Mouse (Mus musculus) kidney, postnatal 0 days (tissue): ENCODE results near the gene Bola3. TPM values are rescaled to one million over a fixed set of nuclear protein-coding genes. Genes with fewer than 3 reads are reported as not detected.

Experiments
- ATAC-seq: fragments of 200-750 bp; cut with Nextera tagmentation; replicated peaks from 2 replicates; pipeline ENCODE4 v1.8.0; 2017; ENCODE audit warnings: low read depth, moderate number of reproducible peaks, moderate TSS enrichment, moderate library complexity; ENCODE audit not compliant: low FRiP score
- DNase-seq: peaks from one replicate; pipeline ENCODE4 v3.0.0-alpha.2; 2016; ENCODE audit warnings: low spot score
- H3K27ac ChIP-seq: fragments of 300-500 bp; sonication (generic); 2 replicates; pipeline ENCODE4 v1.5.1; 2014; ENCODE audit warnings: mild to moderate bottlenecking
- H3K27me3 ChIP-seq: fragments of 300-500 bp; sonication (generic); 2 replicates; pipeline ENCODE4 v1.6.1; 2014; ENCODE audit warnings: low read length, mixed read lengths; ENCODE audit not compliant: insufficient read depth
- H3K36me3 ChIP-seq: fragments of 300-500 bp; sonication (generic); 2 replicates; pipeline ENCODE4 v1.6.1; 2014; ENCODE audit warnings: low read length, mixed read lengths; ENCODE audit not compliant: insufficient read depth
- H3K4me1 ChIP-seq: fragments of 300-500 bp; sonication (generic); replicated peaks from 2 replicates; pipeline ENCODE4 v1.6.1; 2014; ENCODE audit warnings: antibody characterized with exemption, low read length, mixed read lengths; ENCODE audit not compliant: insufficient read depth
- H3K4me2 ChIP-seq: fragments of 300-500 bp; sonication (generic); 2 replicates; pipeline ENCODE4 v1.6.1; 2014; ENCODE audit warnings: mild to moderate bottlenecking, low read length, moderate library complexity, mixed read lengths
- H3K4me3 ChIP-seq: fragments of 300-500 bp; sonication (generic); replicated peaks from 2 replicates; pipeline ENCODE4 v1.5.1; 2014; ENCODE audit warnings: low read depth, low read length
- H3K9ac ChIP-seq: fragments of 300-500 bp; sonication (generic); 2 replicates; pipeline ENCODE4 v1.6.1; 2014; ENCODE audit warnings: low read depth, low read length
- H3K9me3 ChIP-seq: fragments of 300-500 bp; sonication (generic); replicated peaks from 2 replicates; pipeline ENCODE4 v1.6.1; 2016; ENCODE audit warnings: low read length, inconsistent platforms, mixed read lengths
- CTCF ChIP-seq: IDR thresholded peaks from 2 replicates; pipeline ENCODE4 v1.5.1; 2016; ENCODE audit warnings: antibody characterized with exemption, low read depth, mild to moderate bottlenecking, moderate library complexity
- WGBS: fragments of 180-500 bp; shearing (Covaris S2); extraction: QIAGEN DNeasy Blood & Tissue Kit; methylation state at CpG from one replicate; pipeline ENCODE4 v1.1.7; 2014; 5-methylcytosine and 5-hydroxymethylcytosine counted together
- polyA plus RNA-seq: library from polyadenylated mRNA; unstranded; fragments of >200 nt; fragmentation: Nextera tagmentation; extraction: Ambion mirVana; gene quantifications from 2 replicates; pipeline ENCODE4 v1.2.1, GENCODE M21; 2015

Bola3 gene
- polyA plus RNA-seq, 1 experiment from 2014 or later, result 242 TPM

DNA sequence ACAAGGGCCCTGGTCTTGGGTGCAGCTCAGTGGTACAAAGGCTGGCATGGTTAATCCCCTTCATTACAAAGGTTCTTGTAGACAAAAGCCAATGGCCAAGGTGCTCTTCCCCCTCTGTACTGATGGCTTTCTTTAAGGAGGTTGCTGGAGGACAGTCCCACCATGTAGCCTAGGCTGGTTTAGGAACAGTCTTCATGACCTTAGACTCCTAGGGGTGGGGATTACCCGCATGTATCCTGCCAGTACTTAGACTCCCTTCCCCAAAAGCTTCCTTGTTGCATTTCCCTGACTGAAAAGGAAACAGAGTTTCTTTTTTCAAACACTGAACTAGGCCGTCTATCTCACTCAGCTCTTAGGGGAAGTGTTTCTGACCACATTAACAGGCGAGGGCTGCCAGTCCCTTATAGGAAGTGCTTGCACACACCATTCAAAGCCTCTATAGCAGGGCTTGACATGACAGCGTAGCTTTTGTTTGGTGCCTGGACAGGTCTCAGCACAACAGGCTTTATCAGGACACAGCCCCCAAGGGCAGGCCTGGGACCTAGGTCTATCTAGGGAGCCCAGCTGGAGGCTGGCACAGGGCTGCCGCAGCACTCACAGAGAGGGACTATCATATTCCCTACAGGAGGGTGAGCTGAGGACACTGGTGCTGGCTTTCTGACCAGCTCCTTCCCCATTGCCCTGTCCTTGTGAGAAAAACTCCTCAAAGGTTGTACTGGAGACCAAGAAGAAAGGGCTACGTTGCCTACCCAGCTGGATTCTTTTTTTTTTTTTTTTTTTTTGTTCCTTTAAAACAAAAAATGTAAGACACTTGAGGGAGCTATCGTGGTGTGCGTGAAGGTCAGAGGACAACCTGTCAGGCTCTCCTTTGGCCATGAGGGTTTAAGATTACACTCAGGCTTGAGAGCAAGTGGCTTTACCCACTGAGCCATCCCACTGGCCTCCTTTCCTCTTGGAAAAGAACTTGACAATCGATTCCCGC, 32.9 kb downstream of the Bola3 start:
- Histone ChIP-seq H3K27me3 (no peaks in the 10 kb centered on the region), H3K4me1 (no peaks in the 10 kb centered on the region), H3K4me2 (no peak overlapping the region), H3K36me3 (peaks cover 76% of the 10 kb centered on the region), H3K9ac (no peak overlapping the region), H3K27ac (no peak overlapping the region), H3K4me3 (no peak overlapping the region), H3K9me3 (no peaks in the 10 kb centered on the region)
- TF ChIP-seq CTCF, result no peak
- 82% methylated on average over 10 of the region's 10 CpGs for WGBS
- DNase-seq (no peak), ATAC-seq (no peak)

GRCm38 (mm10) chr6:83385569-83386090, 36.7 kb downstream of the Bola3 start:
- Histone ChIP-seq H3K9me3 (no peaks in the 10 kb centered on the region), H3K27me3 (no peaks in the 10 kb centered on the region), H3K4me3 (no peak overlapping the region), H3K36me3 (peaks cover 41% of the 10 kb centered on the region), H3K9ac (no peak overlapping the region), H3K27ac (no peak overlapping the region), H3K4me2 (no peak overlapping the region), H3K4me1 (no peaks in the 10 kb centered on the region)
- no peak for DNase-seq
- TF ChIP-seq CTCF, result no peak
- no peak for ATAC-seq
- 88% methylated on average over 9 of the region's 9 CpGs for WGBS

- WGBS, result 77% methylated on average over 8 of the region's 8 CpGs
- Histone ChIP-seq H3K9ac (no peak overlapping the region), H3K4me3 (no peak overlapping the region), H3K36me3 (peaks cover 24% of the 10 kb centered on the region; the same call in 1 of the 2 replicates), H3K27ac (no peak overlapping the region), H3K4me1 (no peaks in the 10 kb centered on the region), H3K4me2 (no peak overlapping the region), H3K27me3 (no peaks in the 10 kb centered on the region), H3K9me3 (no peaks in the 10 kb centered on the region)
- ATAC-seq, result no peak
- DNase-seq, result no peak
- TF ChIP-seq CTCF, result no peak
Observed at GRCm38 (mm10) chr6:83392166-83392780, 43.3 kb downstream of the Bola3 start.

- H3K4me3 ChIP-seq, result no peak overlapping the region
- 0 out of 2 replicates have a peak, but pooled peaks cover 4% of the 10 kb centered on the region for H3K4me1 ChIP-seq
- no peak overlapping the region for H3K4me2 ChIP-seq
- H3K36me3 ChIP-seq, result peaks cover 32% of the 10 kb centered on the region; the same call in 1 of the 2 replicates
- 95% methylated on average over 4 of the region's 4 CpGs for WGBS
- H3K27ac ChIP-seq, result no peak overlapping the region
- DNase-seq (no peak), ATAC-seq (no peak)
- no peak for TF ChIP-seq CTCF
- H3K9ac ChIP-seq, result no peak overlapping the region
- no peaks in the 10 kb centered on the region for H3K9me3 ChIP-seq
- no peaks in the 10 kb centered on the region for H3K27me3 ChIP-seq
Observed at GRCm38 (mm10) chr6:83394122-83394521, 45.2 kb downstream of the Bola3 start.

DNA sequence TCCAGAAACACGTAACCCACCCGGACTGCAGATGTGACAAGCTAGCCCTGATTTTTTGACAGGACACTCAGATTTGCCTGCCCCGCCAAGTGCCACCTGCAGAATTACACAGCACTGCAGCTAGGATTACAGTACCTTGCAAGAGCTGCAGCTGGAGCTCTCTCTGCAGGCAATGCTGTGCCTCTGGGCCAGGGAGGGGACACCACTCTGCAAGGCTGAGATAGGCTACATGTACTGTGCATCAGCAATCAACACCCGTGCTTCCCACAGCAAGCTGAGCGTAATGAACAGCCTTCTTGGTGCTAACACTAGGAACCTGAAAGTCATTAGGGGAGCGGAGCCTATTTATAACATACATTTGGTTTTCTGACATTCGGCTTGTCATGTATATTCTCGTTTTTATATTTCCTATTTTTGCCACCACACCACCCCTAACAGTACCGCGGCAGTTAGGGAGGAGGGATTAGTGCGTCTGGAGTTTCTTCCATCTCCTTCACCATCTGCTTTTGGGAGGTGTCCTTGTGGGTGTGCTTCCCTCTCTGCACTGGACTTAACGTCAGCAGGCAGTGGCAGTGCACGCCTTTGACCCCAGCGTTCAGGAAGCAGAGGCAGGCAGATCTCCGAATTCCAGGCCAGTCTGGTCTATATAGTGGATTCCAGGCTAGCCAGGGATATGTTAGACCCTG, 46.7 kb downstream of the Bola3 start:
- Histone ChIP-seq H3K27me3 (no peaks in the 10 kb centered on the region), H3K9me3 (no peaks in the 10 kb centered on the region), H3K27ac (no peak overlapping the region), H3K9ac (no peak overlapping the region), H3K36me3 (peaks cover 34% of the 10 kb centered on the region; the same call in 1 of the 2 replicates), H3K4me2 (no peak overlapping the region), H3K4me3 (no peak overlapping the region), H3K4me1 (0 out of 2 replicates have a peak, but pooled peaks cover 4% of the 10 kb centered on the region)
- DNase-seq (no peak), ATAC-seq (no peak)
- TF ChIP-seq CTCF, result no peak
- WGBS, result 93% methylated on average over 15 of the region's 15 CpGs

DNA sequence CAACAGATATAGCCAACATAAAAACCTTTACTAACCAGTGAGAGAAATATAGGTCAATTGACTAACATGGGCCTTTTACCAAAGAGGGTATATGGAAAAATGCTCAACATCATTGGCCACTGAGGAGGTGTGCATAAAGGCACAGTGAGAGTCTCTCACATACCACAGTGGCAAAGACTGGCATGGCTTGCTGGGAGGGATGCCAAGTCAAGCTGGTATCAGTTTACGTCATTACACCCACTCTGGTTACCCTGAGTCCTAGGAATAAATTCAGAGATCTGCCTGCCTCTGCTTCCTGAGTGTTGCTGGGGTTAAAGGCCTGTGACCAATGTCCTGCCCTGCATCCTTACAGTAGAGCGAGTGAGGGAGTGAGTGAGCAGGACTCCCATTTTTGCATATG, 47.8 kb downstream of the Bola3 start:
- Histone ChIP-seq H3K9me3 (no peaks in the 10 kb centered on the region), H3K27me3 (no peaks in the 10 kb centered on the region), H3K36me3 (peaks cover 35% of the 10 kb centered on the region), H3K4me1 (0 out of 2 replicates have a peak, but pooled peaks cover 4% of the 10 kb centered on the region), H3K9ac (no peak overlapping the region), H3K27ac (no peak overlapping the region), H3K4me3 (no peak overlapping the region), H3K4me2 (no peak overlapping the region)
- DNase-seq (no peak), ATAC-seq (no peak)
- no peak for TF ChIP-seq CTCF
- WGBS, result 88% methylated on average over 2 of the region's 2 CpGs
